Mouse (Mus musculus): ENCODE measurements at regions not wholly inside any gene's neighbourhood (a gene's known extent, or its start where the extent isn't known, plus 50 kb on each side); places are given as distances from the start of the nearest gene placed in this dataset.

DNA sequence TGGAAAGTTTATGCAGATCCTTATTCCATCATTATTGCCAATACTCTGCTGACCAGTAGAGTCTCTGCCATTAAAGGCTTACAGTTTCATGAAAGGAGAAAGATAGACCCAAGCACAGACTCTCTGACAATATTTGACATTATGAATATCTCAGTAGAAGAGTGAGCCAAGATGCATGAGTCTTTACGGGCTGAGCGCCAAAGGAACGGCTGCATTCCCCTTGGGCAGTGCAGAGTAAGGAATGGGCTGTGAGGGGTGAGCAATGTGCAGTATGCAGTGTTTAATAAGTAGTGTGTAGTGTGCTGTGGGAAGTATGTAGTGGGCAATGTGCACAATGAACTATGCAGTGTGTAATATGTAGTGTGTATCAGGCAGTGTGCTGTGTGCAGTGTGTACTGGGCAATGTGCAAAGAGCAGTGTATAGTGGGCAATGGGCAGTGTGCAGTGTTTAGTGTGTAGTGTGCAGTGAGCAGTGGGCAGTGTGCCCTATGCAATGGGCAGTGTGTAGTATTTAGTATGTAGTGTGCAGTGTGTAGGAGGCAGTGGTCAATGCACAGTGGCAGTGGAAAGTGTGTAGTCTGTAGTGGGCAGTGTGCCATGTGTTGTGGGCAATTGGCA lies 671.8 kb downstream of the 5730522E02Rik start:
- in situ Hi-C loops (cut with MboI; ENCODE audit: unreplicated experiment in 2 of 2): no loop called here

- in situ Hi-C loops (cut with MboI; ENCODE audit: unreplicated experiment in 2 of 2): no loop called here
Observed at GRCm38 (mm10) chr11:25536069-25536468, 674.5 kb downstream of the 5730522E02Rik start.

- in situ Hi-C loops (cut with MboI; ENCODE audit: unreplicated experiment in 2 of 2): no loop called here
Observed at GRCm38 (mm10) chr11:25533081-25533480, 677.5 kb downstream of the 5730522E02Rik start.

DNA sequence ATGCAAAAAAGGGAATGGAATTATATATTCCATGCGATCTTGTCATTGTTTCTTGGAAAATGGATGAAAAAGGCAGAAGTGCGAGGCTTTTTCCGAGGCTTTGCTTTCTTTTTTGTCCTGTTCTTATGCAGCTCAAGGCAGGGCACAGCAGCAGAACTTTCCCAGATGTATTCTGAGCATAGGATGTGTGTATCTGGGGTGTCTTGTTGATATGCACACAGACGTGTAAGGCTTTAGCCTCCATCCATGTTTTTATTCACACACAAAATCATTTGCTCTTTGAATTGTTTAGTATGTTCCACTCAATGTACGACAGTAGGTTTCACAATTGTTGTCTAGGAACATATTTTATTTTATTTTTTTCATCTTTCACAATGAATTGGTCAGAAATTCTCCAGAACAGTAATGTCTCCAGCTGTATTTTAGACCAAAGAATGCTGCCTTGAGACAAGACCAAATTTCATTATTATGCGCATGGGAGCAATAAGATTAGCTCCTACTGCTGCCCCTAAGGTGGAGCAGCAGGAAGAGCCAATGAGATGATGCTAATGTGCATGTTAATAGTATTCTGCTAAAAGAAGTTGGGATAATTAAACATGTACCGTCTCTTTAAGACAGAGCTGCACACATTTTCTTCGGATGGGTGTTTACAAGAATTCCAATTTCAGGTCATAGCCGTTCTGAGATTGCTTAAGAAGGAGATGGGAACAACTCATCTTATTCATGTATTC lies 678.7 kb downstream of the 5730522E02Rik start:
- in situ Hi-C loops (cut with MboI; ENCODE audit: unreplicated experiment in 2 of 2): no loop called here

DNA sequence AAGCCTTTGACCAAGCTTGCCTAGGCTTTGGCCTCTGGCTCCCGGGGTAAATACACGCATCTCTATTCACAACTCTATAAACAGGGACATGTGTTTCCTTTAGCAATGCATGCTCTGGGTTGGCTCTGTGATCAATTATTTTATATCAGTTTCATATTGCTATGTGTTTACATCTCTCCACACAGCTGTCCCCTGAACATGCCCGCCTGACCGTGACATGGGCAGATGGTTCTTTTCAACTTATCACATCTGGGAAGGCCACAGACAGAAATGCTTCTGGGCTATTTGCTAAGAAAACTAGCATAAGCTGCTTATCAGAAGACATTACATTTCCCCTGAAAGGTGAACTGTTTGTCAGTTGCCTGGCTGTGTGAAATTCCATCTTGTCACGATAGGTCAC lies 682.5 kb downstream of the 5730522E02Rik start:
- in situ Hi-C loops (cut with MboI; ENCODE audit: unreplicated experiment in 2 of 2): no loop called here

GRCm38 (mm10) chr11:25518903-25519302 lies 691.7 kb downstream of the 5730522E02Rik start:
- in situ Hi-C loops (cut with MboI; ENCODE audit: unreplicated experiment in 2 of 2): no loop called here

- in situ Hi-C loops (cut with MboI; ENCODE audit: unreplicated experiment in 2 of 2): no loop called here
Observed at GRCm38 (mm10) chr11:25518131-25518530, 692.4 kb downstream of the 5730522E02Rik start.

- in situ Hi-C loops (cut with MboI; ENCODE audit: unreplicated experiment in 2 of 2): no loop called here
Observed at GRCm38 (mm10) chr11:25505500-25505899, 705.1 kb downstream of the 5730522E02Rik start.

GRCm38 (mm10) chr11:25473682-25474365 lies 736.7 kb downstream of the 5730522E02Rik start:
- in situ Hi-C loops (cut with MboI; ENCODE audit: unreplicated experiment in 2 of 2): no loop called here

- in situ Hi-C loops (cut with MboI; ENCODE audit: unreplicated experiment in 2 of 2): no loop called here
Observed at GRCm38 (mm10) chr11:25469819-25470218, 740.7 kb downstream of the 5730522E02Rik start.

DNA sequence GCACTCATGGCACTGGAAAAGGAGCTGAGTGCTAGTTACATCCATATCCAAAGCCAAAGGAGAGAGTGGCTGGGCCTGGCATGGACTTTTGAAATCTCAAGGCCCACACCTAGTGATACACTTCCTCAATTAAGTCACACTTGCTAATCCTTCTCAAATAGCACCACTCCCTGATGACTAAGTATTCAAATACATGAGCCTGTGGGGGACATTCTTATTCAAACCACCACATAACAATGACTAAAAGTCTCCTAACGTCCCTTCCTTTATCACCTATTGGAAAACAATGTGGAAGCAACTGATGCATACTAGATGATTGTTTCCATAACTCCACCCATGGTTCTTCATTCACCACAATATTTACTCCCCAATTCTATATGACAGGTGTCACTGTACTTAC lies 773.4 kb downstream of the 5730522E02Rik start:
- in situ Hi-C loops (cut with MboI; ENCODE audit: unreplicated experiment in 2 of 2): no loop called here

DNA sequence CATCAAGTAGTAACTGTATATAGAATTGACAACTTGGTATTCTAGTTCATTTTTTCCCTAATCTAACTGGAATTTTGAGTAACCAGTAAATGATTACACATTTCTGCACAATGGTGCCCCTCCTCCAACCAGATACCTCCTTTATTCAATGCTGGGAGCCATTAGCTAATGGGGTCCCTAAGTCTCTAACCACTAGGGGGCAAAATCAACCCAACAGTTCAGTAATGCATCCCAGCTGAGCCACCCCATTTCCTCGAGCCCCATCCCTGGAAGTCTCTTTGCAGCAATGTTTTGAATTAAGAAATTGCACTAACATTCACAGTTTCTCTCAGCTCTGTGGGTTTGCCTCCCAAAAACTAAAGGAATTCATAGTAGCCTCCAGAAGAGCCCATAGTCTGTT lies 774.9 kb downstream of the 5730522E02Rik start:
- in situ Hi-C loops (cut with MboI; ENCODE audit: unreplicated experiment in 2 of 2): no loop called here

- in situ Hi-C loops (cut with MboI; ENCODE audit: unreplicated experiment in 2 of 2): no loop called here
Observed at GRCm38 (mm10) chr11:25423186-25423585, 787.4 kb downstream of the 5730522E02Rik start.

DNA sequence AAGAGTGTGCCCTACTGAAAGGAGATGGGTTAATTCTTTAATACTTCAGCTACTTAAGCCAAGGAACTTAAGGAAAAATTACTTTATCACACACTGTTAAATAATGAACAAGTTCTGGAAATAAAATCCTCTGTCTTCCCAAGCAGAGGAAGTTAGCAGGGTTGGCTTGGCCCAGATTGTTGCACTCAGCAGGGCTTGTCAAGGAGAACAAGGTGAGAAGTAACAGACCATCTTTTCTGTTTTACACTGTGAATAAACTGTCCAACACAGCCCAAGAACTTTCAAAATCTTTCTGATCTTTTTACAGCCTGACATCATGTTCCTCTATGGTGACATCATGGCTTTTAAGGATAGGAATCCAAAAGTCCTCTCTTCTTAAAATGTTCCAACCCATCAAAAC lies 789.1 kb downstream of the 5730522E02Rik start:
- in situ Hi-C loops (cut with MboI; ENCODE audit: unreplicated experiment in 2 of 2): no loop called here

DNA sequence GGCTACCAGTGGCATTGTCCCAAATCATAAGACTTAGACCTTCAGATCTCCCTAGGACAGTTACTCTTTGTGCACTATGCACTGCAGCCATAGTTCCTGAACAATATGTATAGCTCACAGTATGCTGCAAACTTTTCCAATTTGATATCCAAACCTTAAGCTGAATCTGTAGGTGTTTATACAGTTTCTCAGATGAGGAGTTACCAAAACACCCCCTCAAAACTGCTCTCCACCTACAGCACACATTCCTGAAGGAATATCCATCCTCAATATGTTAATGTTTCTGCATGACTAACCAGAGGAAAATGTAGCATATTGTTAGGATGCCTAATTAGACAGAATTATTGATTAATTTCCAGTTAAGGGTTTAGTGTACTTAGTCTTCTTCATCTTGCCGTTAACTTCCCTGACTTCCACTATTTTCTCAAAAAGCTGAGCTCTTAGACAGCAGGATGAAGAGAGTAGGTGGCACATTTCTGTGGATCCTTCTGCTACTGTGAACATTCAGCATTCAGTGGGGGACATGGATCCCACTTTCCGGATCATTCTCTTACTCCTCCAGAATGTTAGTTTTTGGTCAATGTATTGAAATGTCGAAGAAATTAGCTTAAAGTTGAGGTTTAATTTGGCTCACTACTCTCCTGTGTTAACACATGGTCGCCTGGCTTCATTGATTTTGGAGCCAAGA lies 800.0 kb downstream of the 5730522E02Rik start:
- in situ Hi-C loops (cut with MboI; ENCODE audit: unreplicated experiment in 2 of 2): no loop called here

- in situ Hi-C loops (cut with MboI; ENCODE audit: unreplicated experiment in 2 of 2): no loop called here
Observed at GRCm38 (mm10) chr11:25391649-25392048, 818.9 kb downstream of the 5730522E02Rik start.

- in situ Hi-C loops (cut with MboI; ENCODE audit: unreplicated experiment in 2 of 2): no loop called here
Observed at GRCm38 (mm10) chr11:25367111-25367510, 843.5 kb downstream of the 5730522E02Rik start.

GRCm38 (mm10) chr11:25365433-25365832 lies 845.1 kb downstream of the 5730522E02Rik start:
- in situ Hi-C loops (cut with MboI; ENCODE audit: unreplicated experiment in 2 of 2): no loop called here

DNA sequence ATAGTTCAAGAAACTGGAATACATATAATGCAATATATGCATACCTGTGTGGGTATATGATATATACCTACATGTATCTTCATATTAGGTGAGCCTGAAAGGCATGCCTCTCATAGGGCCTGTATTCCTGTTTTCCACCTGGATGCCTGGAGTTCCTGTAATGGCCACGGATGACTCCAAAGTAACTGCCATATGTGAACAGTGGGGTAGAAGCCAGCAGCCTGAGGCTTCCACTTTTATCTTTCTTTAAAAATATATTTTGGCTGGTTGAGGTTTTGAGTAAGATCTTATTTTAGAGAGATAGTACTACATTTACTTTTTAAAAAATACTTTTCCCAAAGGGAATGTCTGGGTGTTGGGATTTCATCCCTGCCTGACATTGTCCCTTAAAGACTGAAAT lies 850.8 kb downstream of the 5730522E02Rik start:
- in situ Hi-C loops (cut with MboI; ENCODE audit: unreplicated experiment in 2 of 2): no loop called here

DNA sequence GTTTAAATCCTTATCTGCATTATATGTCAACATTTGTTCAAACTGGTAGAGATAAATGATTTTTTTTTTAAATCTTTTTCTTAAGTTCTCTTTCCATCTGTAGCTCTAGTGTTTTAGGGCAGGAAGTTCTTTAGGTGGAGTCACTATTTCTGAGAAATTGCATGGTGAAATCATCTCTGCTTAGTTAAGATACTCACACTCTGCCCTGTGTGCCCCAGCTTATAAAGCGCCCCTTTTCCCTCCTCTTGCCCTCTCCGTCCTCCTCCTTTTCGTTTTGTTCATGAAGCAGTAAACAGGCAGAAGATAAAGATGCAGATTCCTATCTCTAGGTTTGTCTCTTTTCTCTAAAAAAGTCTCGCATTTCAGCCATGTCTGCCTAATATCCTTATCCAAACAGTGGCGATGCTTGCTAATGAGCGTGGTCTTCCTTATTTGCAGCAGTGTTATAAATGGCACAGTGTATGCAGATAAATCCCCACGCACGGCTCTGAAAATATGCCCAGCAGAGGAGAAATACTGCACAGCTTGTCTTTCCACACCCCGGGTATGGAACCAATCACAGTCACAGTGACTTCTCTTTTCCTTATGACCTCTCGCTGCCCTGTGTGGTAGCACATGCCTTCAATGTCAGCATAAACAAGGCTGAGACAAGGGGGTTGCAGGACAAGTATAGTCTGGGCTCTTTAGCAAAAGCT lies 852.7 kb downstream of the 5730522E02Rik start:
- in situ Hi-C loops (cut with MboI; ENCODE audit: unreplicated experiment in 2 of 2): no loop called here
